Mouse (Mus musculus): Measurements from ENCODE around the gene Cstf1. TPM values are rescaled to one million over a fixed set of nuclear protein-coding genes. Genes with fewer than 3 reads are reported as not detected.

Gene Cstf1
- 8.9 and 15.8 TPM in 2 replicates for polyA plus RNA-seq (2011; ENCODE audit: insufficient read depth, insufficient read length, low replicate concordance, missing spikeins)

DNA sequence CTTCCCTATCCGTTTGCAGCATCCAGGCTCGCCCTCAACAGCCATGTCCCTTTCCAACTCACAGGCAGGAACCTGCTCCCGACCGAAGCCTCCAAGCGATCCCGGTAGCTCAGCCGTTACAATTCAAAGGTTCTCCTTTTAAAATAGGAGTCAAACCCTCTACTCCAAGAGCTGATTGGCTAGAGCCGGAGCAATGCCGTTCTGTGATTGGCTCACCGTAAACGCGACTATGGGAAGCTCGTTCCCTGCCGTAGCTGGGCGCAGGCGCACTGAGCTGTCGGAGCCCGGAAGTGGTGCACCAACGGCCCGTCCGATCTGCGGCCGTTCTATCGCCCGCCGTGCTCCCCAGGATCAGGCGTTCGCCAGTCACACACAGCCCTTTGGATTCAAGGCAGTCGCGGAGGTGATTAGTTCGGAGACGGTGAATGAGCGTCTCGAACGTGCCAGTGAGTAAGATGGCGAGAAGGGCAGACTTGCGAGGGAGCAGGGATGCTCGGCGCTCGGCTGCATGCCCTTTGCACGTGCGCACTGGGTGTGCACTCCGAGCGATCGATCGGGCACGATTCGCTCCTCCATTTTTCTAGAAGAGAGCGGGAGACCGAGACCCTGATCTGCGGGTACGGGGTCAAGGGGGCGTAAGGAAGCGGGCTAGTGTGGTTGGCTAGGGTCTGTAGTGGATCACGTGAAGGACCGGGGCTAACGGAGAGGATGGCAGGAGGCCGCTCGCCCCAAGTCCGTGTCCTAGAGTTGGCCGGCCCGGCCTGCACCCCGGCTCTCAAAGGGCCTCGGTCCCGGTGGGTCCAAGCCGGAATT lies at the start of gene Cstf1, which contains the start of gene Aurka:
TSS of gene Cstf1 (plus strand) at position 271 of the 813 bp plus-strand sequence.
TSS of gene Aurka (minus strand) at position 125 of the 813 bp plus-strand sequence.
- Histone ChIP-seq H3K4me3 (replicated peaks; ENCODE audit: control insufficient read depth, low read depth, low read length) (peak within 1 kb of the TSS; percentile 92), H3K4me1 (ENCODE audit: control insufficient read depth, insufficient read depth, low read length) (no peaks in the 10 kb centered on the region; the same call in 1 of the 2 replicates), H3K27ac (ENCODE audit: control insufficient read depth, insufficient read depth, low read depth, low read length, poor library complexity) (peak within 1 kb of the TSS; percentile 85)
- TF ChIP-seq POLR2A (IDR thresholded peaks at IDR 0.05; ENCODE audit: borderline replicate concordance, control insufficient read depth, low read depth, low read length): peak; percentile 64; the same call in 1 of the 2 replicates
- peak; percentile 37; the same call in 1 of the 2 replicates for TF ChIP-seq CTCF (IDR thresholded peaks at IDR 0.05; ENCODE audit: control insufficient read depth, insufficient read depth, low read length)
- under 1% methylated on average over 66 of the region's 66 CpGs for WGBS

DNA sequence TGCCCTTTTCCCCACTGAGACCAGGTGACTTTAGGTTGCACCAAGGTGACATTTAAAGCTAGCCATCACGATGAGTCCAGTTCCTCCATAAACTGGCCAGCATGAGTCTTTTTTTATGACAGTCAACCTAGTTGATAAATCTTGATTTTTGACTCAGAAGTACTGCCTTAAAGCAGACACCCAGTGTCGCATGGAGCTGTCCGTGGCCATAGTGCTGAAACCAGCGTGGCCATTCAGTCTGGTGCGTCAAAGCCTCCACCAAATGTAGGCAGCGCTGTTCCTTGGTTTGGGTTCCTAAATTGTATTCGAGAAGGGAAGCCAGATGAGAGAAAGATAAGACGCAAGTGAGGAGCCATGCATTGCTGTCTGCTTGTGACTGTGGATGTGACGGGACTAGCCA lies 49.6 kb upstream of the Cstf1 start:
- WGBS: 17% methylated on average over 9 of the region's 9 CpGs
- TF ChIP-seq POLR2A (IDR thresholded peaks at IDR 0.05; ENCODE audit: borderline replicate concordance, control insufficient read depth, low read depth, low read length): no peak
- TF ChIP-seq CTCF (IDR thresholded peaks at IDR 0.05; ENCODE audit: control insufficient read depth, insufficient read depth, low read length): no peak
- H3K4me1 ChIP-seq (ENCODE audit: control insufficient read depth, insufficient read depth, low read length): no peaks in the 10 kb centered on the region
- H3K27ac ChIP-seq (ENCODE audit: control insufficient read depth, insufficient read depth, low read depth, low read length, poor library complexity): no peak overlapping the region
- H3K4me3 ChIP-seq (replicated peaks; ENCODE audit: control insufficient read depth, low read depth, low read length): no peak overlapping the region

DNA sequence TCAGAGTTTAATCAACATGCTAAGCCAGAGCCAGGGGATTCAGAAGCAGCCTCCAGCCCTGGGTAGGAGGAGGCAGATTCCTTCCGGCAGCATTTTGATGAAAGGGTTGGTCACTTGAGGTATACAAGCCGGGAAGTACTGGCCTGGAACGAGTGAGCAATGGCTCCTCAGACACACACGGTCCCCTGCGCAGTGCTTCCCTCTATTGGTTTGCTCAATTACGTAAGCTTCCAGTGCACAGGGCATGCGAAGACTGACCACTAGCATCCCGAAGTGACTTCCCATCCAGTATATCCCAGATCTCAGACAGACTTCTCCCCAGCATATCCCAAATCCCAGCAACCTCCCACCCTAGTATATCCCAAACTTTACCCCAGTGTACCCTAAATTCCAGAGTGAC lies 42.2 kb upstream of the Cstf1 start:
- Histone ChIP-seq H3K4me3 (replicated peaks; ENCODE audit: control insufficient read depth, low read depth, low read length) (no peak overlapping the region), H3K4me1 (ENCODE audit: control insufficient read depth, insufficient read depth, low read length) (no peaks in the 10 kb centered on the region), H3K27ac (ENCODE audit: control insufficient read depth, insufficient read depth, low read depth, low read length, poor library complexity) (no peak overlapping the region)
- TF ChIP-seq POLR2A (IDR thresholded peaks at IDR 0.05; ENCODE audit: borderline replicate concordance, control insufficient read depth, low read depth, low read length) (no peak), CTCF (IDR thresholded peaks at IDR 0.05; ENCODE audit: control insufficient read depth, insufficient read depth, low read length) (no peak)
- WGBS: 53% methylated on average over 8 of the region's 8 CpGs

DNA sequence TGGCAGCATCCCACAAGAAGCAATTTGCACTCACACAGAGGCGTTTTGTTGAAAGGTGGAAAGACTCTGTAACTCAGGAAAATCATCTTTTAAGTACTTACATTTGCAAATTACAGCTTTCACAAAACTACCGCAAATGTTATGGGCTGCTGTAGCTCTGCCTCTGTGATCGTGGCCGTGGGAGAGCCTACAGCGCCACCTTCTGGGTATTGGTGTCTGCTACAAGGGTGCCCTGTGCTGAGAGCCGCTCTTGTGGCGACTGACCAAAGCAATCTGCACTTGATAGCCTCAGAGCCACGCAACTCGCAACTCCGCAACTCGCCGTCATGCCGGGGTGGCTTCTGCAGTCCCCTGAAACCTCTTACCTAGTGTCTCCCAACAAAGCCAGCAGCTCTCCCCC lies 41.3 kb upstream of the Cstf1 start:
- H3K4me1 ChIP-seq (ENCODE audit: control insufficient read depth, insufficient read depth, low read length): no peaks in the 10 kb centered on the region
- WGBS: 12% methylated on average over 13 of the region's 13 CpGs
- no peak overlapping the region for H3K4me3 ChIP-seq (replicated peaks; ENCODE audit: control insufficient read depth, low read depth, low read length)
- H3K27ac ChIP-seq (ENCODE audit: control insufficient read depth, insufficient read depth, low read depth, low read length, poor library complexity): no peak overlapping the region
- peak; percentile 54 for TF ChIP-seq CTCF (IDR thresholded peaks at IDR 0.05; ENCODE audit: control insufficient read depth, insufficient read depth, low read length)
- no peak for TF ChIP-seq POLR2A (IDR thresholded peaks at IDR 0.05; ENCODE audit: borderline replicate concordance, control insufficient read depth, low read depth, low read length)

DNA sequence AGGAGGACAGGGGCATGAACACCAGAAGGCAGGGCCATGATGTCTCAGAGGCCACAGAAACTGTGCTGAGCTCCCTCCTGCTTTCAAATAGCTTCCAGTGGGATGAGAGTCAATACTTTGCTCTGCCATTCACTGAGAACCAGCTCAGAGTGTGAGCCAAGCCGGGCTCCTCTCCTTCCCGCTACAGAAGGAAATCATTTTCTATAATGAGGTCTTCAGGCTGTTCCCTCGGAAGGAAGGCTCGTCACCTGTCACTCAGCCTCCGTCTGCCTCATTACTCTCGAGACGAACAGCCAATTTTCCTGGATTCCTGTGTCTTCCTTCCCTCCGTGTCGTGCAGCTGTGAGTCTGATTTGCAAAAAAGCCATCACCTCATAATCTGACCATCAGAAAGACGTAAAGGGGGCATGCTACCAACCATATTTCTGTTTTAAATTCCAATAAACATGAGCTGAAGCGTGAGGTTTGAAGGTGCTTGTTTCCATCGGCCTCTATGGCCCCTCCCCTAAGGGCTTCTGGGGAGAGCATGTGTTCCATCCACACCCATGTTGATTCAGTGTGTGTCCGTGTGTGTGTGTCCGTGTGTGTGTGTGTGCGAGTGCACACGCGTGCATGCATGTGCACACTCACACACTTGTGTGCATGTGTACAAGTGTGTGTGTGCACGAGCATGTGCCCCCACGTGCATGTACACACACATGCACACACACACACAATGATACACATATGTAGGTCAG lies 32.1 kb upstream of the Cstf1 start:
- H3K4me3 ChIP-seq (replicated peaks; ENCODE audit: control insufficient read depth, low read depth, low read length): no peak overlapping the region
- TF ChIP-seq CTCF (IDR thresholded peaks at IDR 0.05; ENCODE audit: control insufficient read depth, insufficient read depth, low read length) (no peak), POLR2A (IDR thresholded peaks at IDR 0.05; ENCODE audit: borderline replicate concordance, control insufficient read depth, low read depth, low read length) (no peak)
- no peaks in the 10 kb centered on the region for H3K4me1 ChIP-seq (ENCODE audit: control insufficient read depth, insufficient read depth, low read length)
- no peak overlapping the region for H3K27ac ChIP-seq (ENCODE audit: control insufficient read depth, insufficient read depth, low read depth, low read length, poor library complexity)
- WGBS: 83% methylated on average over 19 of the region's 19 CpGs

DNA sequence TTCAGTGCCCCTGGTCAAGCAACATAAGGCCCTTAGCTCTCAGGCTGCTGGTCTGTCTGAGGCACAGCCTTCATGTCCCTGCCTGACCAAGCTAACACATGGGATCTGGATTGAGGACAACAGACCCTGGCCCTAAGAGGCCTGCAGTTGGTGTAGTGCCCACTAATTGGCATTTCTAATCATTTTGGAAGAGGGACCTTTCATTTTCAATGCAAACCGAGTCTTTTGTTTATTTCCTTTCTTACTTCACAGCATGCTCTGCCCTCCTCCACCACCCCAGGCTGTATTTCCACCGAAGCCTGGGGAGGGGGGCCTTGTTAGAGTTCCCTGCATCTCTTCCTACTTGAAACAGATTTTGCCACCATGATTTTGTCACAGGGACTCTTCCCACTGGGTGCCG lies 29.5 kb upstream of the Cstf1 start:
- no peak overlapping the region for H3K4me3 ChIP-seq (replicated peaks; ENCODE audit: control insufficient read depth, low read depth, low read length)
- no peak overlapping the region for H3K27ac ChIP-seq (ENCODE audit: control insufficient read depth, insufficient read depth, low read depth, low read length, poor library complexity)
- TF ChIP-seq POLR2A (IDR thresholded peaks at IDR 0.05; ENCODE audit: borderline replicate concordance, control insufficient read depth, low read depth, low read length): no peak
- TF ChIP-seq CTCF (IDR thresholded peaks at IDR 0.05; ENCODE audit: control insufficient read depth, insufficient read depth, low read length): no peak
- no peaks in the 10 kb centered on the region for H3K4me1 ChIP-seq (ENCODE audit: control insufficient read depth, insufficient read depth, low read length)
- 51% methylated on average over 3 of the region's 3 CpGs for WGBS

DNA sequence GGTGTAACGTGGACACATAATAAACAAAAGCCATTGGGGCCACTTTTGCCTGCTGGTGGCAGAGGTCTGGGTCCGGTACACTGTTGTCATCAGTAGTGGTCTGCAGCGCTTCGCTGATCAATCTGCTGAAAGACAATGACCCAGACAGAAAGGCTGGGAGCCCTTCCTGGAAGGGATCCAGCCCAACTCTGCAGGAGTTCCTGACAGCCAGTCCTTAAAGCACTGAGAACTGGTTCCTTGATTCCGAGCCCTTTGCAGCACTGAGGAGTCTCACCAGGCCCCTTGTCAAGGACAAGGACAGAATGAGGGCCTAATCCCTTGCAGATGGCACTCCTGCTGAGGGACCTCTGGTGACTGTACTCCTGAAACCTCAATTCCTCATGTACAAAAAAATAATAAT lies 28.9 kb upstream of the Cstf1 start:
- 72% methylated on average over 5 of the region's 5 CpGs for WGBS
- Histone ChIP-seq H3K4me3 (replicated peaks; ENCODE audit: control insufficient read depth, low read depth, low read length) (no peak overlapping the region), H3K4me1 (ENCODE audit: control insufficient read depth, insufficient read depth, low read length) (no peaks in the 10 kb centered on the region), H3K27ac (ENCODE audit: control insufficient read depth, insufficient read depth, low read depth, low read length, poor library complexity) (no peak overlapping the region)
- no peak for TF ChIP-seq POLR2A (IDR thresholded peaks at IDR 0.05; ENCODE audit: borderline replicate concordance, control insufficient read depth, low read depth, low read length)
- no peak for TF ChIP-seq CTCF (IDR thresholded peaks at IDR 0.05; ENCODE audit: control insufficient read depth, insufficient read depth, low read length)

DNA sequence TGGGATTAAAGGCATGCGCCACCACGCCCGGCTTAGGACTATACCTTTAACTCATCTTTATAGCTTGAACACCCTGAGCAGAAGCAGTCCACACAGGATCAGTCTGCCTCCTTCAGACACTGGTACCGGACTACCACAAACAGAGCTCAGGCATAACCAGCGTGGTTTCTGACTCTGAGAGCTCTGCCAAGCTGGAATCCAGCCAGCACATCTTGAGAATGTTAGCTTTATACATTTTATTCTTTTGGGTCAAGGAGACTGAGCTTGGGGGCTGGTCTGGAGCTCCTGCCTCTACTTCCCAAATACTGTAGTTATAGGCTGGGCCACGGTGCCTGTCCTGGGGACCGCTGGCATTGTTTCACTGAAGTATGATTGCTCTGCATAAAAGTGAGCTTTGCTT lies 26.7 kb upstream of the Cstf1 start:
- no peak for TF ChIP-seq CTCF (IDR thresholded peaks at IDR 0.05; ENCODE audit: control insufficient read depth, insufficient read depth, low read length)
- TF ChIP-seq POLR2A (IDR thresholded peaks at IDR 0.05; ENCODE audit: borderline replicate concordance, control insufficient read depth, low read depth, low read length): no peak
- Histone ChIP-seq H3K27ac (ENCODE audit: control insufficient read depth, insufficient read depth, low read depth, low read length, poor library complexity) (no peak overlapping the region), H3K4me1 (ENCODE audit: control insufficient read depth, insufficient read depth, low read length) (no peaks in the 10 kb centered on the region), H3K4me3 (replicated peaks; ENCODE audit: control insufficient read depth, low read depth, low read length) (no peak overlapping the region)
- WGBS: 81% methylated on average over 7 of the region's 7 CpGs

Data from bone marrow, adult 2 months (tissue).